Mouse (Mus musculus): ENCODE measurements around the gene Ccr5. TPM values are rescaled to one million over a fixed set of nuclear protein-coding genes. Genes with fewer than 3 reads are reported as not detected.

Ccr5 gene
- polyA plus RNA-seq, 1 experiment from 2014 or later, result 0.55 TPM

Other genes starting within 250 kb of the Ccr5 start
- gene Ccr1, start 152.9 kb upstream of the Ccr5 start, polyA plus RNA-seq (2016; fragmentation: Nextera tagmentation; extraction: Ambion mirVana), result 0.53 and 0.81 TPM in 2 replicates
- not detected in 2 replicates for gene Ccr1l1, start 143.1 kb upstream of the Ccr5 start, polyA plus RNA-seq (2016; fragmentation: Nextera tagmentation; extraction: Ambion mirVana)
- not detected in 2 replicates for gene Ccr3, start 99.6 kb upstream of the Ccr5 start, polyA plus RNA-seq (2016; fragmentation: Nextera tagmentation; extraction: Ambion mirVana)
- 0.06 and 0.22 TPM in 2 replicates for gene Ccr2, start 19.6 kb upstream of the Ccr5 start, polyA plus RNA-seq (2016; fragmentation: Nextera tagmentation; extraction: Ambion mirVana)
- gene 2010315B03Rik, start 191.2 kb downstream of the Ccr5 start, polyA plus RNA-seq (2016; fragmentation: Nextera tagmentation; extraction: Ambion mirVana), result 9.9 and 10.0 TPM in 2 replicates

Measured in forebrain, embryonic 10.5 days (tissue).